35 mouse cellular contexts compared by ENCODE assay signal in the genomic region with DNA sequence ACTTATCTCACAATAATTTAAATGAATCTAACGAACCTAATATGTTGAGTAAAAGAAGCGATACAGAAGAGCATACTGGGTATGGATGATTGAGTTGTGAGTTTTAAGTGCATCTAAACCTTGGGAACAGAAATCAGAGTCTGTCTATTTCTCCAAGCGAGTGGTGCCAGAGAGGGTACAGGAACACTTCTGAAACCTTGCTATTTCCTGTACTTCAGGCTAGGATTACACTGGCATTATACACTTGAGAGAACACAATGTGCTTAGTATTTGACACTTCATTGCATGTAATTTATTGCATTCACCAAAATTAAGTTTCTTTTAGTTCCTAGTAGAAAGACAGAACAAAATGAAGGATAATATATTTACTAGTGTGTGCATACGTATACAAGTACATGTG. TPM values are rescaled to one million over a fixed set of nuclear protein-coding genes. Genes with fewer than 3 reads are reported as not detected.
"Had no signal": no experiment of that assay in that cellular context is flagged by ENCODE, and none has a peak within 500 bp of the region (broad histone marks: within the 10 kb centered on the region; RNA-seq: fewer than 3 reads in every experiment).

No protein-coding gene starts in this region.

- H3K4me3 ChIP-seq: limb, embryonic 10.5 days; limb, embryonic 12.5 days; limb, embryonic 13.5 days; limb, embryonic 15.5 days; liver, embryonic 12.5 days; liver, embryonic 13.5 days; liver, embryonic 15.5 days; lung, embryonic 15.5 days; megakaryocyte, embryonic 14.5 days; midbrain, embryonic 10.5 days; midbrain, embryonic 12.5 days; midbrain, embryonic 13.5 days; midbrain, embryonic 15.5 days; myocyte; neural tube, embryonic 12.5 days; neural tube, embryonic 13.5 days had no signal

- H3K4me2 ChIP-seq: limb, embryonic 12.5 days; limb, embryonic 13.5 days; limb, embryonic 15.5 days; liver, embryonic 11.5 days; liver, embryonic 12.5 days; liver, embryonic 13.5 days; liver, embryonic 15.5 days; lung, embryonic 14.5 days; lung, embryonic 15.5 days; midbrain, embryonic 11.5 days; midbrain, embryonic 12.5 days; midbrain, embryonic 13.5 days; midbrain, embryonic 15.5 days; neural tube, embryonic 12.5 days; neural tube, embryonic 13.5 days had no signal

- H3K9me3 ChIP-seq: limb, embryonic 10.5 days; limb, embryonic 12.5 days; limb, embryonic 13.5 days; limb, embryonic 15.5 days; liver, embryonic 12.5 days; liver, embryonic 13.5 days; liver, embryonic 15.5 days; lung, embryonic 15.5 days; megakaryocyte, embryonic 14.5 days; midbrain, embryonic 10.5 days; midbrain, embryonic 12.5 days; midbrain, embryonic 13.5 days; midbrain, embryonic 15.5 days; neural tube, embryonic 12.5 days; neural tube, embryonic 13.5 days had no signal

- H3K27ac ChIP-seq: limb, embryonic 10.5 days; limb, embryonic 12.5 days; limb, embryonic 13.5 days; limb, embryonic 15.5 days; liver, embryonic 12.5 days; liver, embryonic 13.5 days; liver, embryonic 14.5 days; liver, embryonic 15.5 days; lung, embryonic 15.5 days; macrophage; midbrain, embryonic 10.5 days; midbrain, embryonic 12.5 days; midbrain, embryonic 13.5 days; midbrain, embryonic 15.5 days; neural tube, embryonic 12.5 days; neural tube, embryonic 13.5 days had no signal

- H3K27me3 ChIP-seq: limb, embryonic 12.5 days; limb, embryonic 13.5 days; limb, embryonic 15.5 days; liver, embryonic 12.5 days; liver, embryonic 13.5 days; liver, embryonic 15.5 days; lung, embryonic 15.5 days; megakaryocyte, embryonic 14.5 days; midbrain, embryonic 12.5 days; midbrain, embryonic 13.5 days; midbrain, embryonic 15.5 days; neural tube, embryonic 12.5 days; neural tube, embryonic 13.5 days had no signal

- H3K4me1 ChIP-seq: limb, embryonic 10.5 days; limb, embryonic 15.5 days; liver, embryonic 12.5 days; liver, embryonic 13.5 days; liver, embryonic 15.5 days; lung, embryonic 15.5 days; megakaryocyte, embryonic 14.5 days; midbrain, embryonic 10.5 days; midbrain, embryonic 12.5 days; midbrain, embryonic 13.5 days; midbrain, embryonic 15.5 days; neural tube, embryonic 12.5 days; neural tube, embryonic 13.5 days had no signal

- H3K36me3 ChIP-seq: limb, embryonic 10.5 days; limb, embryonic 12.5 days; limb, embryonic 13.5 days; limb, embryonic 15.5 days; liver, embryonic 12.5 days; liver, embryonic 13.5 days; liver, embryonic 15.5 days; lung, embryonic 15.5 days; midbrain, embryonic 10.5 days; midbrain, embryonic 12.5 days; midbrain, embryonic 13.5 days; midbrain, embryonic 15.5 days; neural tube, embryonic 12.5 days; neural tube, embryonic 13.5 days had no signal

- DNase-seq: left cerebral cortex, postnatal 4 days; liver; liver, embryonic 13.5 days; liver, postnatal 0 days; lung, adult 18-20 months; lung, adult 2 months; lung, embryonic 14.5 days; lung, postnatal 10 days; lung, postnatal 14 days; lung, postnatal 36 days; lung, postnatal 4 days; midbrain, embryonic 14.5 days had no signal

- H3K9ac ChIP-seq: limb, embryonic 12.5 days; limb, embryonic 13.5 days; limb, embryonic 15.5 days; liver, embryonic 12.5 days; liver, embryonic 13.5 days; liver, embryonic 14.5 days; liver, embryonic 15.5 days; liver, postnatal 0 days; lung, embryonic 14.5 days; lung, embryonic 15.5 days; midbrain, embryonic 12.5 days; midbrain, embryonic 13.5 days; midbrain, embryonic 15.5 days; neural tube, embryonic 12.5 days; neural tube, embryonic 13.5 days had no signal

- ATAC-seq: liver, embryonic 12.5 days; liver, postnatal 0 days; lung, postnatal 0 days; midbrain, embryonic 13.5 days; midbrain, embryonic 15.5 days; midbrain, embryonic 16.5 days had no signal

RNA-seq across cellular contexts. Expression of a gene that starts 54.0 kb away (rescaled TPM):
- polyA plus RNA-seq: limb, embryonic 10.5 days; liver, adult 2 months; liver, embryonic 13.5 days; liver, embryonic 14.5 days; liver, embryonic 15.5 days; liver, embryonic 16.5 days; liver, postnatal 0 days; lung, adult 2 months; macrophage; midbrain, embryonic 11.5 days; myocyte had no signal
